Mouse (Mus musculus) midbrain, postnatal 0 days (tissue): ENCODE results near the gene Rdx. TPM values are rescaled to one million over a fixed set of nuclear protein-coding genes. Genes with fewer than 3 reads are reported as not detected.

ENCODE experiments used
- ATAC-seq: fragments of 200-750 bp; cut with Nextera tagmentation; 2 replicates; pipeline ENCODE4 v1.8.0; 2017; ENCODE audit warnings: moderate number of reproducible peaks, mild to moderate bottlenecking, moderate TSS enrichment, moderate library complexity; ENCODE audit not compliant: low FRiP score
- DNase-seq: peaks from one replicate; pipeline ENCODE4 v3.0.0-alpha.2; 2015; ENCODE audit warnings: low spot score
- H3K27ac ChIP-seq: fragments of 300-500 bp; sonication (generic); 2 replicates; pipeline ENCODE4 v1.5.1; 2014; ENCODE audit warnings: low read depth, mild to moderate bottlenecking, low read length, mixed read lengths
- H3K27me3 ChIP-seq: fragments of 300-500 bp; sonication (generic); 2 replicates; pipeline ENCODE4 v1.6.1; 2014; ENCODE audit warnings: low read length, control low read depth, mixed read lengths; ENCODE audit not compliant: insufficient read depth
- H3K36me3 ChIP-seq: fragments of 300-500 bp; sonication (generic); 2 replicates; pipeline ENCODE4 v1.6.1; 2014; ENCODE audit warnings: low read length, control low read depth, mixed read lengths; ENCODE audit not compliant: insufficient read depth
- H3K4me1 ChIP-seq: fragments of 300-500 bp; sonication (generic); 2 replicates; pipeline ENCODE4 v1.6.1; 2014; ENCODE audit warnings: mild to moderate bottlenecking, control low read depth, antibody characterized with exemption, low read length, mixed read lengths; ENCODE audit not compliant: insufficient read depth
- H3K4me2 ChIP-seq: fragments of 300-500 bp; sonication (generic); 2 replicates; pipeline ENCODE4 v1.6.1; 2014; ENCODE audit warnings: low read depth, mild to moderate bottlenecking, low read length, mixed read lengths; ENCODE audit not compliant: poor library complexity, severe bottlenecking
- H3K4me3 ChIP-seq: fragments of 300-500 bp; sonication (generic); 2 replicates; pipeline ENCODE4 v1.5.1; 2014; ENCODE audit warnings: low read depth, mild to moderate bottlenecking, low read length, moderate library complexity
- H3K9ac ChIP-seq: fragments of 300-500 bp; sonication (generic); replicated peaks from 2 replicates; pipeline ENCODE4 v1.6.1; 2014; ENCODE audit warnings: mild to moderate bottlenecking, low read length, moderate library complexity, mixed read lengths; ENCODE audit not compliant: poor library complexity, severe bottlenecking
- H3K9me3 ChIP-seq: fragments of 300-500 bp; sonication (generic); 2 replicates; pipeline ENCODE4 v1.6.1; 2016; ENCODE audit warnings: low read length, control low read depth
- CTCF ChIP-seq: IDR thresholded peaks from 2 replicates; pipeline ENCODE4 v1.5.1; 2016; ENCODE audit warnings: antibody characterized with exemption, mild to moderate bottlenecking
- WGBS: fragments of 180-500 bp; shearing (Covaris S2); extraction: QIAGEN DNeasy Blood & Tissue Kit; methylation state at CpG from one replicate; pipeline ENCODE4 v1.1.7; 2014; 5-methylcytosine and 5-hydroxymethylcytosine counted together
- polyA plus RNA-seq: library from polyadenylated mRNA; unstranded; fragments of >200 nt; fragmentation: Nextera tagmentation; extraction: Ambion mirVana; gene quantifications from 2 replicates; pipeline ENCODE4 v1.2.1, GENCODE M21; 2015
- total RNA-seq: library from RNA; depleted of rRNA; stranded (reverse); fragments of >200 nt; gene quantifications from 2 replicates; pipeline ENCODE4 v1.2.3, GENCODE M21; 2014

The Rdx gene
- total and polyA plus RNA-seq, 2 experiments from 2014 or later, result 53.3 to 85.7 TPM

DNA sequence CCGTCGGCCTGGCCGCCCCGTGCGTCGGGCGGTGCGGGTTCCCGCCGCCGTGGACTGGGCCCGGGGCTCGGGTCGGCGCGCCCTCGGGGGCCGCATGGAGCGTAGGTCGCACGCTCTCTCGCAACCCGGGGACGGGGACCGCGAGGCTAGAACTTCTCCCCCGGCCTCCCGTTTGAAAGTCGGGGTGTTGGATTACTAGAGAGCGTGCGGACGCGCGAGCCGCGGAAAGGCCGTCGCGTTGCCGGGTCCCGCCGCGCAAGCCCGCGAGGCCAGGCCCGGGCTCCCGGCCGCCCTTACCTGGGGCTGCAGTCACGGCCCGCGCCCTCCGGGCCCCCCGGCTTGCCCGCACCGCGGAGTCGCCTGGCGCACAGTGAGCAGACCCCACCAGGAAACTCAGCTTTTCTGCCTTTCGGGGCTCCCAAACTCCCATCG is 1.7 kb downstream of the Rdx start:
- Histone ChIP-seq H3K36me3 (no peaks in the 10 kb centered on the region), H3K4me3 (peak overlapping the region; percentile 96), H3K4me2 (peak overlapping the region; percentile 77), H3K4me1 (peaks cover 10% of the 10 kb centered on the region), H3K9ac (peak overlapping the region; percentile 96), H3K27ac (peak overlapping the region; percentile 94), H3K9me3 (no peaks in the 10 kb centered on the region), H3K27me3 (no peaks in the 10 kb centered on the region)
- TF ChIP-seq CTCF, result no peak
- DNase-seq (peak; percentile 20), ATAC-seq (peak; percentile 69)
- under 1% methylated on average over 60 of the region's 60 CpGs for WGBS

DNA sequence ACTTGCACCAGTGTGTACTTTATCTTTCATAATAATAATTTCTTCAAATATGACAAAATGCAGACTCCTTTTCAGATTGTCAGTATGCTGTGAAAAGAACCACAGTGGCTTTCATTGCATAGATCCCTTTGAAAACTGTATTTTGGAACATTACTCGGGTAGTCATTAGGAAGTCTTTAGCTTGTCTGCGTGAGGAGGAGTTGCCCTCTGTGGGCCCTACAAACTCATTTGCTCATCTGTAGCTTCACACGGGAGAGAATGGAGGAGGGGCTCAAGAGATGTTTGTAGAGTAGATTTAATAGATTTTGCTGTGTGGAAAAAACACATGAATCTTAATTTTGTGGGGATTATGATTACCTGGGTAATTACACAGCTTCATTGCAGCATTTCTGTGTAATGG is 2.6 kb downstream of the Rdx start:
- no peak for DNase-seq

DNA sequence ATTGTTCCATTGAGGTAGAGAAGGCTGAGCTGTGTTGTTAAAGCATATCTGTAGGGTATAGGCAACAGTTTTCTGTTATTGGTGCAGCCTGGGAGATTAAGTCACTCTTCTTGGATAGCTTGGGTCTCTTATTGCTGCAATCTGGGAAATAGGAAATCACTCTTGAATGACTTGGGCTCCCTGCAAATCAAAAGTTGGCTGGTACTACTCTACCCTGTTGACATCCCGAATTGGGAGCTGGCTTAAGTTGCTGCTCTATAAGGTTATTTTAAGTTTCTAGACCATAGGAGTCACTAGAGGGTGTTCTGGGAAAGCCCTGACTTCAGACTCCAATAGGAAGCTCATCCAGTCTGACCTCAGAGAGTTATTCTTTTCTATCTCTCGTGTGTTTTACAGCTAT is 3.4 kb downstream of the Rdx start:
- no peak overlapping the region for H3K27ac ChIP-seq
- H3K4me1 ChIP-seq, result peaks cover 10% of the 10 kb centered on the region
- no peak overlapping the region for H3K4me2 ChIP-seq
- DNase-seq (no peak), ATAC-seq (no peak)
- H3K36me3 ChIP-seq, result no peaks in the 10 kb centered on the region
- H3K27me3 ChIP-seq, result no peaks in the 10 kb centered on the region
- H3K9me3 ChIP-seq, result no peaks in the 10 kb centered on the region
- no peak for TF ChIP-seq CTCF
- 45% methylated on average over 2 of the region's 2 CpGs for WGBS
- H3K4me3 ChIP-seq, result no peak overlapping the region
- no peak overlapping the region for H3K9ac ChIP-seq

More for the DNA sequence above, 2.6 kb downstream of the Rdx start:
- Histone ChIP-seq H3K4me1 (peaks cover 10% of the 10 kb centered on the region), H3K9me3 (no peaks in the 10 kb centered on the region), H3K9ac (peak overlapping the region; percentile 96; the same call in 1 of the 2 replicates), H3K4me2 (peak overlapping the region; percentile 77), H3K27me3 (no peaks in the 10 kb centered on the region), H3K27ac (no peak overlapping the region), H3K4me3 (peak overlapping the region; percentile 96), H3K36me3 (no peaks in the 10 kb centered on the region)
- no peak for ATAC-seq
- TF ChIP-seq CTCF, result no peak
- 2% methylated on average over 3 of the region's 3 CpGs for WGBS

DNA sequence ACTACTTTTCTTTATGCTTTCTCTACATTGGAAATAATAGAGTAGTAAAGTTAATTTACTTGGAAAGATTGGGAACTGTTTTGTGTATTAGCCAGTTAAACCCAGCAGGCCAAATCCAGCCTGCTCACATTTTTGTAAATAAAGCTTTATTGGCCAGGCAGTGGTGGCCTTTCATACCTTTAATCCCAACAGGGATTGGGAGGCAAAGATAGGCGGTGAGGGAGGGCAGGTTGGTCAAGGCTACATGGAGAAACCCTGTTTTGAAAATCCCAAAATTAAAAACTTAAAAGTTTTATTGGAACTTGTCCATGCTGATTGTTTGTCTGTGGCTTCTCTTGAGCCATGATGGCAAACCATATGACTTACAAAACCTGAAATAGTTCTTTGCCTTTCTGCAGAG is 5.2 kb downstream of the Rdx start:
- no peak overlapping the region for H3K4me2 ChIP-seq
- no peaks in the 10 kb centered on the region for H3K27me3 ChIP-seq
- H3K36me3 ChIP-seq, result no peaks in the 10 kb centered on the region
- H3K4me3 ChIP-seq, result no peak overlapping the region
- no peak overlapping the region for H3K9ac ChIP-seq
- H3K4me1 ChIP-seq, result peaks cover 10% of the 10 kb centered on the region
- H3K27ac ChIP-seq, result no peak overlapping the region
- ATAC-seq (no peak), DNase-seq (no peak)
- no peak for TF ChIP-seq CTCF
- H3K9me3 ChIP-seq, result no peaks in the 10 kb centered on the region
- WGBS, result 61% methylated on average over 1 of the region's 1 CpGs

DNA sequence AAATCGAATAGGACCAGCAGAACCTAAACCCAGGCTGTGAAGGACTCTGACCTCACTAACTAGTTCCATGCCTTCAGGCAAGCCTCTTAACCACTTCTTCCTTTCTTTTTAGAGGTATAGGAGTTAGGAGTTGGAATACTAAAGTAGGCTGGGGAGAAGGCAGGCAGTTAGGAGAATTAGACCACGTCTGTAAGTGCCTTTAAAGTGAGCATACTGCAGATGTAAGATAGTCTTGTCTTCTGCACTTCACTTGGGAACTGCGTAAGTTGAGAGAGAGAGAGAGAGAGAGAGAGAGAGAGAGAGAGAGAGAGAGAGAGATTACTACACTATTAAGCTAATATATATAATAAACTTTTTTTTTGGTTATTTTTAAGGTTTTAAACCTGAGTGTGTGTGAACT is 8.3 kb downstream of the Rdx start:
- H3K4me2 ChIP-seq, result no peak overlapping the region
- peaks cover 2% of the 10 kb centered on the region; the same call in 1 of the 2 replicates for H3K4me1 ChIP-seq
- H3K27ac ChIP-seq, result no peak overlapping the region
- TF ChIP-seq CTCF, result no peak
- 73% methylated on average over 3 of the region's 3 CpGs for WGBS
- H3K27me3 ChIP-seq, result no peaks in the 10 kb centered on the region
- no peak overlapping the region for H3K4me3 ChIP-seq
- no peak overlapping the region for H3K9ac ChIP-seq
- DNase-seq (no peak), ATAC-seq (no peak)
- no peaks in the 10 kb centered on the region for H3K36me3 ChIP-seq
- H3K9me3 ChIP-seq, result no peaks in the 10 kb centered on the region

DNA sequence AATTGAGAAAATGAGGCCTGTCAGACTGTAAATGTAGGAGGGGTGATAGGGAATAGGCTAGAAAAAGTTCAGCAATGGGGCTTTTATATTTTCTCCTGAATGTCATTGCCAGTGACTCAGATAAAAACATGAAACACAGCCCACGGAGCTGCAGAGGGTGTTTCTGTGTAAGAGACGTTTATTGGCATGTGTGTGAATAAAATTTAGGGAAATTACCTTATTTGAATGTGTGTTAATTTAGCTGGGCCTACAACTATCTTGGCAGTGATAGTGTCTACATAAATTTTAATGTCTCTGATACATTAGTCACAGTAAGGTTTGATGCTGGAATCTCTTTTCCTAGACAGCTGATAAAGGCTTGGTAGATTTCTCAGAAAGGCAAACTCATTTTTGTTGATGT is 12.8 kb downstream of the Rdx start:
- WGBS, result 65% methylated on average over 2 of the region's 2 CpGs
- H3K27ac ChIP-seq, result no peak overlapping the region
- TF ChIP-seq CTCF, result no peak
- H3K4me3 ChIP-seq, result no peak overlapping the region
- DNase-seq (no peak), ATAC-seq (no peak)
- no peak overlapping the region for H3K9ac ChIP-seq
- H3K4me2 ChIP-seq, result no peak overlapping the region
- H3K36me3 ChIP-seq, result peaks cover 4% of the 10 kb centered on the region; the same call in 1 of the 2 replicates
- H3K9me3 ChIP-seq, result no peaks in the 10 kb centered on the region
- H3K4me1 ChIP-seq, result no peaks in the 10 kb centered on the region
- no peaks in the 10 kb centered on the region for H3K27me3 ChIP-seq
